Mouse (Mus musculus) limb, embryonic 12.5 days (tissue): ENCODE measurements around the gene Ppdpf. TPM values are rescaled to one million over a fixed set of nuclear protein-coding genes. Genes with fewer than 3 reads are reported as not detected.

Experiments
- polyA plus RNA-seq: library from polyadenylated mRNA; unstranded; fragments of >200 nt; fragmentation: Nextera tagmentation; extraction: Ambion mirVana; gene quantifications from 2 replicates; pipeline ENCODE4 v1.2.1, GENCODE M21; 2016

Gene Ppdpf
- polyA plus RNA-seq, 1 experiment from 2014 or later = 433 TPM

Other genes starting within 250 kb of the Ppdpf start
- gene Nkain4, start 232.5 kb upstream of the Ppdpf start, polyA plus RNA-seq = 6.0 and 11.2 TPM in 2 replicates
- gene Arfgap1, start 220.0 kb upstream of the Ppdpf start, polyA plus RNA-seq = 109 and 113 TPM in 2 replicates
- gene Col20a1, start 200.7 kb upstream of the Ppdpf start, polyA plus RNA-seq = 0.64 and 0.68 TPM in 2 replicates
- gene Chrna4, start 143.7 kb upstream of the Ppdpf start, polyA plus RNA-seq = 0.97 and 1.4 TPM in 2 replicates
- gene Kcnq2, start 51.9 kb upstream of the Ppdpf start, polyA plus RNA-seq = 0.26 and 0.46 TPM in 2 replicates
- gene Eef1a2, start 30.2 kb upstream of the Ppdpf start, polyA plus RNA-seq = 0.10 TPM in 1 of 2 replicates, not detected in the other
- gene Ptk6, start 15.5 kb downstream of the Ppdpf start, polyA plus RNA-seq = not detected in 2 replicates
- gene Srms, start 25.9 kb downstream of the Ppdpf start, polyA plus RNA-seq = 0.25 and 0.45 TPM in 2 replicates
- gene Fndc11, start 32.8 kb downstream of the Ppdpf start, polyA plus RNA-seq = 0.41 and 0.59 TPM in 2 replicates
- 1.3 and 1.4 TPM in 2 replicates for gene Helz2, start 54.8 kb downstream of the Ppdpf start, polyA plus RNA-seq
- 21.0 and 22.5 TPM in 2 replicates for gene Gmeb2, start 100.8 kb downstream of the Ppdpf start, polyA plus RNA-seq
- gene Stmn3, start 127.3 kb downstream of the Ppdpf start, polyA plus RNA-seq = 0.56 and 5.2 TPM in 2 replicates
- 58.8 and 69.9 TPM in 2 replicates for gene Rtel1, start 132.5 kb downstream of the Ppdpf start, polyA plus RNA-seq
- 54.9 and 59.4 TPM in 2 replicates for gene Zgpat, start 177.7 kb downstream of the Ppdpf start, polyA plus RNA-seq
- 77.1 and 79.5 TPM in 2 replicates for gene Arfrp1, start 178.2 kb downstream of the Ppdpf start, polyA plus RNA-seq
- gene Lime1, start 192.8 kb downstream of the Ppdpf start, polyA plus RNA-seq = 29.9 and 35.2 TPM in 2 replicates